Mouse (Mus musculus) embryonic facial prominence, embryonic 11.5 days (tissue): ENCODE data around the gene Nthl1. TPM values are rescaled to one million over a fixed set of nuclear protein-coding genes. Genes with fewer than 3 reads are reported as not detected.
"Not testable (repeated sequence)": the region's sequence is repeated elsewhere in the genome, so short reads cannot be mapped to it uniquely, and the experiment has no call there.

Experiments used
- ATAC-seq: fragments of 200-750 bp; cut with Nextera tagmentation; replicated peaks from 2 replicates; pipeline ENCODE4 v1.8.0; 2017; ENCODE audit warnings: low read depth; ENCODE audit not compliant: insufficient number of reproducible peaks, low FRiP score, low TSS enrichment
- DNase-seq: peaks from one replicate; pipeline ENCODE4 v3.0.0-alpha.2; 2015; ENCODE audit warnings: low spot score
- H3K27ac ChIP-seq: fragments of 300-500 bp; sonication (generic); replicated peaks from 2 replicates; pipeline ENCODE4 v1.5.1; 2014; ENCODE audit warnings: mild to moderate bottlenecking, low read depth, low read length, control low read depth
- H3K27me3 ChIP-seq: fragments of 300-500 bp; sonication (generic); 2 replicates; pipeline ENCODE4 v1.6.1; 2014; ENCODE audit warnings: mild to moderate bottlenecking, low read length, moderate library complexity, mixed read lengths; ENCODE audit not compliant: control insufficient read depth, insufficient read depth
- H3K36me3 ChIP-seq: fragments of 300-500 bp; sonication (generic); replicated peaks from 2 replicates; pipeline ENCODE4 v1.6.1; 2014; ENCODE audit warnings: low read depth, mild to moderate bottlenecking, low read length, moderate library complexity, mixed read lengths; ENCODE audit not compliant: control insufficient read depth, insufficient read depth
- H3K4me1 ChIP-seq: fragments of 300-500 bp; sonication (generic); 2 replicates; pipeline ENCODE4 v1.6.1; 2014; ENCODE audit warnings: low read length, mixed read lengths; ENCODE audit not compliant: control insufficient read depth, insufficient read depth
- H3K4me2 ChIP-seq: fragments of 300-500 bp; sonication (generic); 2 replicates; pipeline ENCODE4 v1.6.1; 2014; ENCODE audit warnings: low read depth, mild to moderate bottlenecking, control low read depth, low read length, moderate library complexity
- H3K4me3 ChIP-seq: fragments of 300-500 bp; sonication (generic); 2 replicates; pipeline ENCODE4 v1.5.1; 2014; ENCODE audit warnings: low read depth, low read length, control low read depth
- H3K9ac ChIP-seq: fragments of 300-500 bp; sonication (generic); replicated peaks from 2 replicates; pipeline ENCODE4 v1.6.1; 2014; ENCODE audit warnings: mild to moderate bottlenecking, control low read depth, low read length
- H3K9me3 ChIP-seq: fragments of 300-500 bp; sonication (generic); replicated peaks from 2 replicates; pipeline ENCODE4 v1.6.1; 2016; ENCODE audit warnings: mild to moderate bottlenecking, low read length, inconsistent platforms, mixed read lengths; ENCODE audit not compliant: control insufficient read depth
- WGBS: fragments of 180-500 bp; shearing (Covaris S2); extraction: QIAGEN DNeasy Blood & Tissue Kit; methylation state at CpG from one replicate; pipeline ENCODE4 v1.1.7; 2014; 5-methylcytosine and 5-hydroxymethylcytosine counted together
- polyA plus RNA-seq: library from polyadenylated mRNA; unstranded; fragments of >200 nt; fragmentation: Nextera tagmentation; extraction: Ambion mirVana; gene quantifications from 2 replicates; pipeline ENCODE4 v1.2.1, GENCODE M21; 2014

Nthl1 gene
- polyA plus RNA-seq, 1 experiment from 2014 or later: 18.6 TPM

DNA sequence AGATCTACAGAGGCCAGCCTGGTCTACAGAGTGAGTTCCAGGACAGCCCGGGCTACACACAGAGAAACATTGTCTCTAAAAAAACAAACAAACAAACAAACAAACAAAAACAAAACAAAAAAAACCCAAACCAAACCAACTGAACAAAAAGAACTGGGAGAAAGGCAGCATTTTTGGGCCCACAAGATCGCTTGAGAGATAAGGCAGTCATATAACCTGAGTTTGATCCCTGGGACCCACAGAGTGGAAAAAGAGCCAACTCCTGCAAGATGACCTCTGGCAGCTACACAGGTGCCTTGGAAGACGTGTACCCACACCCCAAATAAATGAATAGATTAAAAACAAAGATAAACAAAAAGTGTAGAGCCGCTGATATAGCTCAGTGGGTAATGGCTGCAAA is 22.5 kb downstream of the Nthl1 start:
- Histone ChIP-seq H3K9me3 (no peaks in the 10 kb centered on the region), H3K4me1 (peaks cover 4% of the 10 kb centered on the region; the same call in 1 of the 2 replicates), H3K27ac (no peak overlapping the region), H3K27me3 (peaks cover 32% of the 10 kb centered on the region), H3K9ac (no peak overlapping the region), H3K4me3 (no peak overlapping the region), H3K36me3 (no peaks in the 10 kb centered on the region), H3K4me2 (no peak overlapping the region)
- ATAC-seq (no peak), DNase-seq (no peak)
- 66% methylated on average over 4 of the region's 4 CpGs for WGBS

DNA sequence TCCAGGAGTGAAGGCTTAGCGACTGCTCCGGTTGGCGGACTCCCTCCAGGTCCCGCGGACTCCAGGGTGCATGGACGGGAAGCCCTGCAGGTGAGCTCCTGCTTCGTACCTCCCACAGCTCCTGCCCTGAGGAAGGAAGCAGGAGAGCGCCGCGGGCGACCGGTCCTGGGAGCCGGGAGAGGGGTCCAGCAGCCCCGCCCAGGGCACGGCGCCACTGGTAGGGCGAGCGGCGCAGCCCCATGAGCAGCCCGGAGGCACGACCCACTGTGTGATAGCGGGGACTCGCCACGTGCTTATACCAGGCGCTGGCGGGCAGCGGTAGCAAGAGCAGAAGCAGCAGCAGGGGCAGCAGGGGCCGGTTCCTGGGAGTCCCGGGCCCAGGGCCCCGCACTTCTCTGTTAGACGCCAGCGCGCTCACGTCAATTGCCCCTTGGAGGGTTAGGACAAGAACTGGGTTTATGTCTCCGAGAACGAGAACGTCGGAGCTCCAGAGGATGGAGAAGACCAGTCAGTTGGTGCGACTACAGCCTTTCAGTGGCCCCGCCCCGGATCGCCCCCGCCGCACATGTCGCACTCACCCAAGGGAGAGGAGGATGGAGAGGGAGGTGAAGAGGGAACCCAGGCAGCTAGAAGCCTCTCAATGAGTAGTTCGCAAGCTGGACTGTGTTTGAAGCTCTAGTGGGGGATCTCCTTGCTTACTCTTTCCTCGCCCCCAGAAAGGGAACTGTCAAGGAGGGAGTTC is 25.7 kb downstream of the Nthl1 start, which contains the start of gene Npw:
Gene Npw, minus strand, starts transcription at position 441 of the 742 bp plus-strand sequence.
- peaks cover 32% of the 10 kb centered on the region for H3K27me3 ChIP-seq
- peak within 1 kb of the TSS; percentile 54 for H3K9ac ChIP-seq
- H3K4me2 ChIP-seq: peak within 1 kb of the TSS; percentile 91
- DNase-seq (peak; percentile 43), ATAC-seq (no peak)
- no peaks in the 10 kb centered on the region for H3K9me3 ChIP-seq
- H3K4me1 ChIP-seq: peaks cover 4% of the 10 kb centered on the region; the same call in 1 of the 2 replicates
- peak within 1 kb of the TSS; percentile 38 for H3K4me3 ChIP-seq
- WGBS: 2% methylated on average over 47 of the region's 47 CpGs
- no peaks in the 10 kb centered on the region for H3K36me3 ChIP-seq
- H3K27ac ChIP-seq: no peak within 1 kb of the TSS

DNA sequence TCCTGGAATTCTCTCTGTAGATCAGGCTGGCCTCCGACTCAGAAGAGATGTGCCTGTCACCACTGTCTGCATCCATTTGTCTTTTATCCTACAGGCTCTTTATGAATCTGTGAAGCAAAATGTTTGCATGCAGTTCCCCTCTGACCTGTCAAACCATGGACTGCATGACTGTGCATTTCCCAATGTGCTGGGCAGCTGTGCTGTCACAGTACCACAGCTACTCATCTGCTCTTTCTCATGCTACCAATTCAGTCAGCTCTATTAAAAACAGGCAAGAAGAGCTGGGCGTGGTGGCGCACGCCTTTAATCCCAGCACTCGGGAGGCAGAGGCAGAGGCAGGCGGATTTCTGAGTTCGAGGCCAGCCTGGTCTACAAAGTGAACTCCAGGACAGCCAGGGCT is 34.5 kb downstream of the Nthl1 start:
- H3K4me2 ChIP-seq, H3K4me1 ChIP-seq, DNase-seq, H3K4me3 ChIP-seq, ATAC-seq, H3K9ac ChIP-seq, H3K36me3 ChIP-seq, H3K27me3 ChIP-seq, H3K27ac ChIP-seq, H3K9me3 ChIP-seq: not testable (repeated sequence)
- WGBS: 69% methylated on average over 7 of the region's 7 CpGs

DNA sequence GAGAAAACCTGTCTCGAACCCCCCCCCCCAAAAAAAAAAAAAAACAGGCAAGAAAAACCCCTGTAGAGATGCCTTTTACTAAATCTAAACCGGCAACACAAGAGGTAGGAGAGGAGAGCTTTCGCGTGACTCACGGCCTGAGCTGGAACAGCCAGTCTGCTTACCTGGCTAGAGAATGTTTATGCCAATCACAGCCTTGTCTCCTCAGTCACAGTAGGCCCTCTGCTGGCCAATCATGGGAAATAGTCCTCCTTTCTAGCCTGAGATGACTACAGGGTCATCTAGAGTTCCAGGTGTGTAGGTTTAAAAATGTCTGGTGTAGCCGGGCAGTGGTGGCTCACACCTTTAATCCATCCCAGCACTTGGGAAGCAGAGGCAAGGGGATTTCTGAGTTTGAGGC is 34.9 kb downstream of the Nthl1 start:
- Histone ChIP-seq H3K27ac (no peak overlapping the region), H3K4me1 (peaks cover 5% of the 10 kb centered on the region; the same call in 1 of the 2 replicates), H3K27me3 (no peaks in the 10 kb centered on the region), H3K4me2 (no peak overlapping the region), H3K36me3 (no peaks in the 10 kb centered on the region), H3K9ac (no peak overlapping the region), H3K4me3 (no peak overlapping the region), H3K9me3 (no peaks in the 10 kb centered on the region)
- no peak for ATAC-seq
- 33% methylated on average over 6 of the region's 6 CpGs for whole genome bisulfite sequencing
- peak; percentile 73 for DNase-seq

DNA sequence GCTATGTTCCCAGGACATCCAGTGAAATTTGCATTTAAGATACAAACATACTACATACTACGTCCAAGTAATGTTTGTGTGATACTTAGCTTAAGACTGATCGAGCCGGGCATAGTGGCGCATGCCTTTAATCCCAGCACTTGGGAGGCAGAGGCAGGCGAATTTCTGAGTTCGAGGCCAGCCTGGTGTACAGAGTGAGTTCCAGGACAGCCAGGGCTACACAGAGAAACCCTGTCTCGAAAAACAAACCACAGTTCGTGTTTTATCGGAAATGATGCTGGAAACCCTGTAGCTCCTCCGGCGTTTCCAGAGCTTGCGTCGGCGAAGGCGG is 36.7 kb downstream of the Nthl1 start:
- H3K9me3 ChIP-seq, H3K27ac ChIP-seq, DNase-seq, H3K27me3 ChIP-seq, H3K4me1 ChIP-seq, H3K36me3 ChIP-seq: not testable (repeated sequence)
- 12% methylated on average over 15 of the region's 15 CpGs for WGBS
- ATAC-seq: peak; percentile 10; the same call in 1 of the 2 replicates
- Histone ChIP-seq H3K9ac (peak overlapping the region; percentile 97), H3K4me3 (peak overlapping the region; percentile 90), H3K4me2 (peak overlapping the region; percentile 85)

DNA sequence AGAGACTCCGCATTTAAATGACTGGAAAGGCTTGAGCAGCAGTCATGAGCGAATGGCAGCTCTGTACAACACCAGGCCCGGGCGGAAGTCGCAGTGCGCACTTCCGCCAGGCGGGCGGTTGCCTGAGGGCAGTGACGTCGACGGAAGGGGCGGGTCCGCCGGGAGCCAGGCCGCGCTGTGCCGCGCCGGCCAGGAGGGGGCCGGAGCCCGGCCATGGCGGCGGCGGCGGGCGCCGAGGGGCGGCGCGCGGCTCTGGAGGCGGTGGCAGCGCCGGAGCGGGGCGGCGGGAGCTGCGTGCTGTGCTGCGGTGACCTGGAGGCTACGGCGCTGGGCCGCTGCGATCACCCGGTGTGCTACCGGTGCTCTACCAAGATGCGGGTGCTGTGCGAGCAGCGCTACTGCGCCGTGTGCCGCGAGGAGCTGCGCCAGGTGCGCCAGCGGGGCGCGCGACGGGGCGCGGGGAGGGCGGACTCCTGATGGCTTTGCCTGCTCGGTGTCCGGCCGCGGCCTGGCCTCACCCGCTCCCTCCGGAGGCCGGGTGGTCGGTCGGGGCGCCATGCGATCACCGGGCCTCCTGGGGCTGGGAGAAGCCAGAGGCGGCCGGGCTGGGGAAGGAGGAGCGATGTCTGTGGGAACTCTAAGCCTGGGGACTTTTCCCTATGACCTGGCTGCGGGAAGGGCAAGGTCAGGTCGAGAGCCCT is 37.2 kb downstream of the Nthl1 start, which contains the start of gene Zfp598:
Gene Zfp598, plus strand, starts transcription at position 143 of the 701 bp plus-strand sequence.
- Histone ChIP-seq H3K27ac (peak within 1 kb of the TSS; percentile 78), H3K4me1 (peaks cover 5% of the 10 kb centered on the region; the same call in 1 of the 2 replicates), H3K4me2 (peak within 1 kb of the TSS; percentile 85), H3K36me3 (no peaks in the 10 kb centered on the region), H3K9ac (peak within 1 kb of the TSS; percentile 97), H3K9me3 (no peaks in the 10 kb centered on the region), H3K4me3 (peak within 1 kb of the TSS; percentile 90), H3K27me3 (no peaks in the 10 kb centered on the region)
- ATAC-seq: peak; percentile 95
- WGBS: under 1% methylated on average over 64 of the region's 80 CpGs
- DNase-seq: peak; percentile 96

DNA sequence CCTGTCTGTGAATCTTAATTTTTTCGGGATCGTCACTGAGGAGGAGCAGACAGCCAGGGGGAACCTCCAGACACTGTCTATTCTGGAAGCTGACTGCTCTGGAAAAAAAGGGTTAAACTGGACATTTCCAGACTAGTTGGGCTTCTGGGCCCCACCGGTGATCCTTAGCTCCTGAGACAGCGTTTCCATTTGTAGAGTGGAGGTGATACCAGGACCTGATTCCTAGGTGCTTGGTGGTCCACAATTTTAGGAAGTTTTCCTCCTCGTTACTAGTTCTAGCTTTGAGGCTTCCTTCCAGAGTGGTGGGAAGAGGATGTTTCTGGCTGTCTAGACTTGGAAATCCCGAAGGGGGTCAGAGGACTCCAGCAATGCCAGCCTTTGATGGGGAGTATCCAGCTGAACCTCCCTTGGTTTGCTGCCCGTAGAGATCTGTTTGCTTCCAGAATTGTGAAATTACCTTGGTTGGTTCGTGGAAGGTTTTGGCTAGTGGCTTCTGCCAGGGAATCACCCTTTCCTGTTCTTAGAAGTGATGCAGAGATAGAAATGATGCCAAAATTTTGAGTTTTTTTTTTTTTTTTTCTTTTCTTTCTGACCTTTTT is 37.9 kb downstream of the Nthl1 start:
- H3K9me3 ChIP-seq: no peaks in the 10 kb centered on the region
- H3K4me3 ChIP-seq: peak overlapping the region; percentile 90
- no peak overlapping the region; the same call in 1 of the 2 replicates for H3K27ac ChIP-seq
- DNase-seq (no peak), ATAC-seq (no peak)
- no peaks in the 10 kb centered on the region for H3K36me3 ChIP-seq
- peaks cover 5% of the 10 kb centered on the region; the same call in 1 of the 2 replicates for H3K4me1 ChIP-seq
- H3K27me3 ChIP-seq: no peaks in the 10 kb centered on the region
- WGBS: 15% methylated on average over 8 of the region's 8 CpGs
- peak overlapping the region; percentile 97 for H3K9ac ChIP-seq
- H3K4me2 ChIP-seq: peak overlapping the region; percentile 85
